Mouse (Mus musculus) neural tube, embryonic 15.5 days (tissue): ENCODE results near the gene Ptprn. TPM values are rescaled to one million over a fixed set of nuclear protein-coding genes. Genes with fewer than 3 reads are reported as not detected.
A peak's percentile ranks its signal among the peaks of the same experiment; 100 is the strongest.

ENCODE experiments used
- ATAC-seq: fragments of 200-750 bp; cut with Nextera tagmentation; 2 replicates; pipeline ENCODE4 v1.8.0; 2017; ENCODE audit warnings: mild to moderate bottlenecking, moderate TSS enrichment, moderate library complexity; ENCODE audit not compliant: low FRiP score
- H3K27ac ChIP-seq: fragments of 300-500 bp; sonication (generic); replicated peaks from 2 replicates; pipeline ENCODE4 v1.5.1; 2015; ENCODE audit warnings: mild to moderate bottlenecking, inconsistent platforms
- H3K27me3 ChIP-seq: fragments of 300-500 bp; sonication (generic); replicated peaks from 2 replicates; pipeline ENCODE4 v1.6.1; 2015; ENCODE audit warnings: inconsistent platforms
- H3K36me3 ChIP-seq: fragments of 300-500 bp; sonication (generic); 2 replicates; pipeline ENCODE4 v1.6.1; 2015; ENCODE audit warnings: inconsistent platforms
- H3K4me1 ChIP-seq: fragments of 300-500 bp; sonication (generic); 2 replicates; pipeline ENCODE4 v1.6.1; 2015; ENCODE audit warnings: inconsistent platforms
- H3K4me2 ChIP-seq: fragments of 300-500 bp; sonication (generic); 2 replicates; pipeline ENCODE4 v1.6.1; 2015; ENCODE audit warnings: inconsistent platforms, mild to moderate bottlenecking, moderate library complexity
- H3K4me3 ChIP-seq: fragments of 300-500 bp; sonication (generic); replicated peaks from 2 replicates; pipeline ENCODE4 v1.5.1; 2015; ENCODE audit warnings: mild to moderate bottlenecking, inconsistent platforms
- H3K9ac ChIP-seq: fragments of 300-500 bp; sonication (generic); replicated peaks from 2 replicates; pipeline ENCODE4 v1.6.1; 2015; ENCODE audit warnings: mild to moderate bottlenecking, inconsistent platforms
- H3K9me3 ChIP-seq: fragments of 300-500 bp; sonication (generic); replicated peaks from 2 replicates; pipeline ENCODE4 v1.6.1; 2016; ENCODE audit warnings: inconsistent platforms
- WGBS: fragments of 180-500 bp; shearing (Covaris S2); methylation state at CpG from one replicate; pipeline ENCODE4 v1.1.7; 2015; ENCODE audit warnings: mixed read lengths; 5-methylcytosine and 5-hydroxymethylcytosine counted together
- polyA plus RNA-seq: library from polyadenylated mRNA; unstranded; fragments of >200 nt; fragmentation: Nextera tagmentation; extraction: Ambion mirVana; gene quantifications from 2 replicates; pipeline ENCODE4 v1.2.1, GENCODE M21; 2015

Ptprn gene
- polyA plus RNA-seq, 1 experiment from 2014 or later, result 32.4 TPM

DNA sequence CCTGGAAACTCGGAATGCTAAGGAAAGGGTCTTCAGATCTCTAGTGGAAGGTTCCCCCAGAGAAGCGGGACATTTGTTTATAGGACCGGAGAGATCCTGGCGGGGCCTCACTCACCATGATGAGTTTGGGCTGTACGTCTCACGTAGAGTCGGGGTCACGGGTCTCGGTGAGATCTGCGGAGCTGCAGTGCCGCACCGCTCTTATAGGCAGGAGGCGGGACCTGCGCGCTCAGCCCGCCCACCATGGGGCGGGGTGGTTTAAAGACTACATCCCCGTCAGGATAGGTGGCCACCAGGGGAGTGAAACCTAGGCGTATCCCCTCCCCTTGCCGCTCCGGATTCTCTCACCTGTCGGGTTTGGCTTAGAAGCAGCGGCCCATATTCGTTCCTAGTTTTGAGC lies 45.2 kb downstream of the Ptprn start:
- Histone ChIP-seq H3K4me1 (peaks cover 22% of the 10 kb centered on the region), H3K9ac (peak overlapping the region; percentile 56), H3K27me3 (peaks cover 79% of the 10 kb centered on the region), H3K4me2 (peak overlapping the region; percentile 97), H3K9me3 (no peaks in the 10 kb centered on the region), H3K4me3 (peak overlapping the region; percentile 55), H3K27ac (no peak overlapping the region), H3K36me3 (peaks cover 11% of the 10 kb centered on the region)
- peak; percentile 91 for ATAC-seq
- WGBS, result 0% methylated on average over 24 of the region's 24 CpGs

DNA sequence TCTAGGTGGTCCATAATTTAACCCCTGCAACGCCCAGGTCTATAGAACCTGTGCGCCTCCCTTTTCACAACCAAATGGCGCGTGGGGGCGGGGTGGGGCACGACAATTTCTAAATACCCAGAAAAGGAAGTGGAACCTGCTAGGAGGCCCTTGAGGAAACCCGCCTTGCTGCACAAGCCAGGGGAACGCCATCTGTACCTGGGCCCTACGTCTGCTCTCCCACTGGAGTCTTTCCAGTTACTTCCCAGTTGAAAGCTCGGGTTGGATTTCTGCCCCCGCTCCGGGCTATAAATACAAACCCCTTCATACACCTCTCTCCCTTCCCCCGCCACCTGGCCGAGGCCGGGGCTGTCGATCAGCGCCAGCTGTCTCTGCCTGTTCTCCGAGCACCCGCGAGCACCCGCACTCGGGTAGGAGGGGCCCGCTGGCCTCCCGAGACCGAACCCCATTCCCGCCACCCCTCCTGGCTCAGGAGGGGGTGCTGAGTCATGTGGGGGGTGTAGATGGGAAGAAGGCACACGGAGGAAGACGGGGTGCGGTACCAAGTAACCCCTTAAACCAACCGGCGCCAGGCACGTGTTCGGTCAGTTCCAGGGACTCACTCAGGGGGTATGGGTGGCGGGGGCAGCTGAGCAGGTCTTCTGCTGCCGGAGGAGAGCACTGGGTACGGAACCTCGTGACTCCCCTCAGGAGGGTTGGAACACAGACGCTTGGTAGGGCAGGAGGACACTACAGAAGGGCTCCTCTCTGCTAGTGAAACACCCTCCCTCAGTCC lies 45.9 kb downstream of the Ptprn start:
- Histone ChIP-seq H3K4me1 (peaks cover 25% of the 10 kb centered on the region), H3K4me3 (peak overlapping the region; percentile 55), H3K27me3 (peaks cover 76% of the 10 kb centered on the region), H3K4me2 (peak overlapping the region; percentile 97), H3K9me3 (no peaks in the 10 kb centered on the region), H3K36me3 (peaks cover 18% of the 10 kb centered on the region), H3K27ac (no peak overlapping the region), H3K9ac (peak overlapping the region; percentile 56)
- ATAC-seq, result peak; percentile 43
- 2% methylated on average over 38 of the region's 38 CpGs for WGBS

DNA sequence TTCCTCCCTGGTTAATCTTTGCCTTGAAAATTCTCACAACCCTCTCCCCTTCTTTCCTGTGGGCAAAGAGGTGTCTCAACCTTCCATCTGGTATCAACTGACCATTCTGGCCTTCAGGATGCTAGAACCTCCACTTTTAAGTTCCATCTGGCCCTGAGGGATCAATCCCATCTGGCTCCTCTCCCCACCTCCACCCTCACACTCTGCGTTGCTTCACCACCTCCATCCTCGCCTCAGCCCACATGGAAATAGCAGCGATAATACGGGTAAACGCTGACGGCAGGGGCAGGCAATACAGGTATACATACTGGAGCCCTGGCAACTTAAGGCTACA lies 46.4 kb downstream of the Ptprn start:
- no peaks in the 10 kb centered on the region for H3K9me3 ChIP-seq
- peak overlapping the region; percentile 97 for H3K4me2 ChIP-seq
- H3K9ac ChIP-seq, result 0 out of 2 replicates have a peak overlapping the region, but pooled peaks have one; percentile 56
- H3K27me3 ChIP-seq, result peaks cover 71% of the 10 kb centered on the region
- WGBS, result 1% methylated on average over 6 of the region's 6 CpGs
- peaks cover 29% of the 10 kb centered on the region for H3K4me1 ChIP-seq
- no peak for ATAC-seq
- H3K4me3 ChIP-seq, result peak overlapping the region; percentile 55
- peaks cover 21% of the 10 kb centered on the region for H3K36me3 ChIP-seq
- H3K27ac ChIP-seq, result no peak overlapping the region

DNA sequence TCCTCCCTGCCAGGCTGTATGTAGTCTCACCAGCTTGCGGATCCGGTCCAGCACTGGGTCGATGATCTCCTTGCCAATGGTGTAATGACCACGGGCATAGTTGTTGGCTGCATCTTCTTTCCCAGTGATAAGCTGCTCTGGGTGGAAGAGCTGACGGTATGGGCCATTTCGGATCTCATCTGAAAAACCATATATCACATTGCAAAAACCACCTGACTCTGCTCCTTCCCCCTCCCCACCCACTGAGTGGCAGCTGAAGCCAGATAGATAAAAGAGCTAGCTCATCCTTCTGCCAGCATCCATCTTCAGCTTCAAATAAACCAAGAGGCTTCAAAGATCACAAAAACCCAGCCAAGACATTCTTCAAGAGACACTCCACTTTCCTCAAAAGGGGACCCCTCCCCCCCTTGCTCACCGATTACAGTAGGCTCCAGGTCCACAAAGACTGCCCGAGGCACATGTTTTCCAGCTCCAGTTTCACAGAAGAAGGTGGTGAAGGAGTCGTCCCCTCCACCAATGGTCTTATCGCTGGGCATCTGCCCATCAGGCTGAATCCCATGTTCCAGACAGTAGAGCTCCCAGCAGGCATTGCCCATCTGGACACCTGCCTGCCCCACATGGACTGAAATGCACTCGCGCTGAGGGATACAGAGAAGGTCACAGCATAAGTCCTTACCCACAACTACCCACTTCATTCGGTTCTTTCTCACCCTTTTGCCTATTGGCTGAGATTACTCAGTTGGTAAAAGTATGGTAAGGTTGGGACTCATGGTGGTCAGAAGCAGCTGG lies 47.3 kb downstream of the Ptprn start:
- 82% methylated on average over 13 of the region's 13 CpGs for WGBS
- H3K36me3 ChIP-seq, result peaks cover 28% of the 10 kb centered on the region

DNA sequence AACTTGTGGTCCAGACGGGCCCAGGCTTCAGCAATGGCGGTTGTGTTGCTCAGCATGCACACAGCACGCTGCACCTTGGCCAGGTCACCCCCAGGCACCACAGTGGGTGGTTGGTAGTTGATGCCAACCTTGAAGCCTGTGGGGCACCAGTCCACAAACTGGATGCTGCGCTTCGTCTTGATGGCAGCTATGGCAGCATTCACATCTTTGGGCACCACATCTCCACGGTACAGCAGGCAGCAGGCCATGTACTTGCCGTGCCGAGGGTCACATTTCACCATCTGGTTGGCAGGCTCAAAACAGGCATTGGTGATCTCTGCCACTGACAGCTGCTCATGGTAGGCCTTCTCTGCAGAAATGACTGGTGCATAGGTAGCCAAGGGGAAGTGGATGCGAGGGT lies 48.5 kb downstream of the Ptprn start:
- Histone ChIP-seq H3K4me3 (no peak overlapping the region), H3K4me1 (peaks cover 48% of the 10 kb centered on the region), H3K27ac (no peak overlapping the region), H3K27me3 (peaks cover 52% of the 10 kb centered on the region), H3K9ac (no peak overlapping the region), H3K36me3 (peaks cover 28% of the 10 kb centered on the region), H3K4me2 (no peak overlapping the region), H3K9me3 (no peaks in the 10 kb centered on the region)
- 91% methylated on average over 9 of the region's 9 CpGs for WGBS
- no peak for ATAC-seq

More for the DNA sequence above, 47.3 kb downstream of the Ptprn start:
- Histone ChIP-seq H3K27ac (no peak overlapping the region), H3K27me3 (peaks cover 64% of the 10 kb centered on the region), H3K4me2 (no peak overlapping the region), H3K9ac (no peak overlapping the region), H3K4me3 (no peak overlapping the region), H3K4me1 (peaks cover 38% of the 10 kb centered on the region), H3K9me3 (no peaks in the 10 kb centered on the region)
- no peak for ATAC-seq

DNA sequence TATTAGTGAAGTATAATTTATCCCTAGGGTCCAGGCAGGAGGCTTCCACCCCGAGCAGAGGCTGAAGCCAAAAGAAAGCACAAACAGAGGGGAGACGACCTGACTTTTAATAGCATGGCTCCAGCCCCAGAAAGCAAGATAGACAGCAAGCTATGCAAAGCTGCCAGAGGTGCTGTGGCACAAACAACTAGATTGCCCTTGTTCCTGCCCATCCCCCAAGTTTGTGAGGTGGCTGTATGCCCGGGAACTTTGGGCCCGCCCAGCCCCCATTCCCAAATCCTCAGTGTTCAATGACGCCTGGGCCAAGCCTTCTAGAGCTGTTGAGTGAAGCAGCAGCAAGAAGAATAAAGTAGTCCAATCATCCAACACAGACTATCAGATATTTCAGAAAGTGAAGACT lies 49.4 kb downstream of the Ptprn start:
- H3K36me3 ChIP-seq, result peaks cover 28% of the 10 kb centered on the region
- peaks cover 52% of the 10 kb centered on the region for H3K4me1 ChIP-seq
- H3K4me2 ChIP-seq, result no peak overlapping the region
- no peaks in the 10 kb centered on the region for H3K9me3 ChIP-seq
- H3K4me3 ChIP-seq, result no peak overlapping the region
- no peak overlapping the region for H3K27ac ChIP-seq
- 67% methylated on average over 5 of the region's 5 CpGs for WGBS
- H3K9ac ChIP-seq, result no peak overlapping the region
- ATAC-seq, result no peak
- peaks cover 43% of the 10 kb centered on the region for H3K27me3 ChIP-seq

DNA sequence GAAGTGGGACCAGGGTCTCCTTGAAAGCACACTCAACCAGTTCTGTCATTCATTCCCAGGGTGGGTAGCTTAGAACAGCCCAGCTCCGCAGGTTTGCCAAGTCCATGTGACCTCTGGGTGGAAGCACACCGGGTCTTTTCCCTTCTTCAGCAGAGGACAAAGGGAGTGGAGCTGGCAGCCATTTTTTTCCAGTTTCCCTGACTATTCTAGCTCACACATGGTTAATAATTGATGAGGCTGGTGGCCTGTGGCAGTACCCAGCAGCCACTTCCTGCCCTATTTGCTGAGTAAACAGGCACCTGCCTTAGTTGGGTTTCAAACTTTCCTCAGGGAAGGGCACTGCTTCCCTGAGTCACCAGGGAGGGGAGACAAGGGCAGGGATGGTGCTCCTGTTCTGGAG lies 49.9 kb downstream of the Ptprn start:
- Histone ChIP-seq H3K36me3 (peaks cover 28% of the 10 kb centered on the region), H3K9ac (no peak overlapping the region), H3K4me1 (peaks cover 52% of the 10 kb centered on the region), H3K4me3 (no peak overlapping the region), H3K27me3 (peaks cover 38% of the 10 kb centered on the region), H3K4me2 (no peak overlapping the region), H3K9me3 (no peaks in the 10 kb centered on the region), H3K27ac (no peak overlapping the region)
- WGBS, result 76% methylated on average over 2 of the region's 2 CpGs
- no peak for ATAC-seq

DNA sequence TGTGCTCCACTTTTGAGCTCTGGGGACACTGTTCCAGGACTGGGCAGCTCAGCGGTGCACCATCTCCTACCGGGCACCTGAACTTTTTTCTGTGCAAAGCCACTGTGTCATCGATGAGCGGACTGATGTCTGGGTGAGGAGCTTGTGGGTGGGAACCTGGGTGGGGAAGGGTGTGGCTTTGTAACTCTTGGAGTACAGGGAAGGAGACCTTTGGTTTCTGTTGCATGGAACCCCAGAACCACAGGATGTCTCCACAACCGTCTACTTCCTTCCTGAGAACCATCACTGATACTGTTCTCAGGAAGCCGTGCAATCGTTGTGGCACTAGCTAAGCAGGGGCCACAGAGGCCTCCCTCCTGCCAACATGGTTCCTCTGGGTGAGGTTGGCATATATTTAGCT lies 51.2 kb downstream of the Ptprn start:
- no peak for ATAC-seq
- H3K4me1 ChIP-seq, result peaks cover 52% of the 10 kb centered on the region
- 87% methylated on average over 7 of the region's 7 CpGs for WGBS
- H3K27me3 ChIP-seq, result peaks cover 29% of the 10 kb centered on the region
- H3K4me3 ChIP-seq, result no peak overlapping the region
- H3K4me2 ChIP-seq, result no peak overlapping the region
- H3K36me3 ChIP-seq, result peaks cover 28% of the 10 kb centered on the region
- H3K27ac ChIP-seq, result no peak overlapping the region
- no peak overlapping the region for H3K9ac ChIP-seq
- no peaks in the 10 kb centered on the region for H3K9me3 ChIP-seq

DNA sequence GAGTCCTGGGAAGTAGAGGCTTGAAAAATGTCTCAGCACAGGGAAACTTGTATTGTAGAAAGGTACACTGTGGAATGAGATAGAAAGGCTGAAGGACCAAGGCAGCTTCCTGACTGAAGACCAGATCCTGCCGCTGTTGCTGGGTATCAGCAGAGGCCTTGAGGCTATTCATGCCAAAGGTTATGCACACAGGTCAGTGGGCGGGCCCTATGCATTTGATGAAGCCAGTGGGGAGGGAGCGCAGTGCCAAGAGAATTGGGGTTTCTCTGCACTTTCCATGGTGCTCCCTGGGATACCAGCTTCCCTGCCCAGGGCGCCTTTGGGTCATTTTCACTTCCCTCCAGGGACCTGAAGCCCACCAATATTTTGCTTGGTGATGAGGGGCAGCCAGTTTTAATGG lies 51.8 kb downstream of the Ptprn start:
- no peak for ATAC-seq
- H3K9ac ChIP-seq, result no peak overlapping the region
- peaks cover 23% of the 10 kb centered on the region for H3K27me3 ChIP-seq
- H3K4me1 ChIP-seq, result peaks cover 49% of the 10 kb centered on the region
- H3K4me3 ChIP-seq, result no peak overlapping the region
- peaks cover 28% of the 10 kb centered on the region for H3K36me3 ChIP-seq
- no peak overlapping the region for H3K27ac ChIP-seq
- H3K4me2 ChIP-seq, result peak overlapping the region; percentile 93; the same call in 1 of the 2 replicates
- WGBS, result 86% methylated on average over 4 of the region's 4 CpGs
- H3K9me3 ChIP-seq, result no peaks in the 10 kb centered on the region

DNA sequence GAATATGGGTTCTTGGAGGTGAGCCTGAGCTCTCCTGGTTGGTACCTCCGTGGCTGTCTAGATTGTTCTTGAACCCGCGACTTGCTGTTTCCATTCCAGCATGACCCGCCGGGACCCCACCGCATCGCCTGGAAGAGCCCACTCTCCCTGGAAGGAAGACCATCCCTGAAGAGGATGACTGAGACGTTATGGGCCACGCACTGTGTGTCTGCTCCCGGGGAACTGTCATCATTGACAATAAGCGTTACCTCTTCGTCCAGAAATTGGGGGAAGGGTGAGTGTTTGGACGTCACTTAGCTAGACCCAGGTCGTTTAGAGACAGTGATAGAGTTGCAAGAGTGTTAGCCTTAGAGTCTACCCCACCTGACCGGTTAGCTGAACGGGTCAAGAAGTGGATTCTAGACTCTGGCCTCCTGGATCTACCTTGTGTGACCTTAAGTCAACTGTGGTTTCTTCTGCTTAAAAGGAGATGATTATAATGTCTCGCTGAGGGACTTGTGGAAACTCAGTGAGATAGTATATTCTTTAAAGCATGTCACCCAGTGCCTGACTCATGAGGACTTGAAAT lies 53.1 kb downstream of the Ptprn start:
- ATAC-seq, result peak; percentile 25; the same call in 1 of the 2 replicates
- Histone ChIP-seq H3K4me3 (peak overlapping the region; percentile 84), H3K27ac (peak overlapping the region; percentile 33; the same call in 1 of the 2 replicates), H3K4me2 (peak overlapping the region; percentile 93), H3K9me3 (no peaks in the 10 kb centered on the region), H3K4me1 (peaks cover 49% of the 10 kb centered on the region), H3K27me3 (peaks cover 11% of the 10 kb centered on the region), H3K36me3 (peaks cover 28% of the 10 kb centered on the region), H3K9ac (peak overlapping the region; percentile 86)
- 13% methylated on average over 17 of the region's 17 CpGs for WGBS

DNA sequence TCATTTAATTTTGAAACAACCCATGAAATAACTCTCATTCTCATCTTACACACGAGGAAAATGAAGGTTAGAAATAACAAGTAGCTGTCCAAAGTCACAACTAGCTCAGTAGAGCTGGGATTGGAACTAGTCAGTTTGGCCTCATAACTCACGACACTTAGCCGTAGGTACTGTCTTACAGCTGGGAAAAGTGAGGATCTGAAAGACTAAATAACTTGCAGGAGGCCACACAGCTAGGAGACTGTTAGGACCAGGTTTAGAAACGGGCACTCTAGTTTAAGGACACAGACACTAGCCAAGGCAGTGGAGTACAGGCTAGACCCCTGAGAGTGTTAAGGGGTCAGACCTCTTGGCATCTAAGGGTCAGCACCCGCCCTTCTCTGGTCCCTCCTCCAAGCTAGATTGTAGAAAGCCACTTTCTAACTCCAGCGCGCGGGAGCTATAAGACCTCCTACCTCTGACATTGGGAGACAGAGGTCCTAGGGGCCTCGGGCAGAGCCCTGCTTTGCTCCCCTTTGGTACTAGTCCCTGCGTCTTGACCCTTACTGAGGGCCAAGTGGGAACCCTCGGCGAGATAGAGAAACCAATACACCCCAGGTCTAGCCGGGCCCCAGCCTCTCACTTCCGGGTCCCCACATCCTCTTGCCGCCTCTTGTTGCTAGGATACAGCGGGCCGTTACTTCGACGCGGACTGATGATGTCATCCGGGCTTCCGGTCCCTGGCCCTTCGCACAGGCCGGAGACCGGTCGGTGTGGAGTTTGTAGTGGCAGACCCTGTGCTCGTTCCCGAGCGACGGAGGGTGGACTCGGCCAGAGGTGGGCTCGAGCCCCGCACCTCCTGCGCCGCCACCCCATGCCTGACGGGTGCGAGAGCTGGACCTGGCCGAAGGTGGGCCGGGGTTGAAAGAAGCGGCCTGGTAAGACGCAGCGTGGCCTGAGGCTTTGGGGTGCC lies 53.9 kb downstream of the Ptprn start, which contains the start of the genes Glb1l and Stk16:
Gene Glb1l (minus strand): TSS at position 678 of the 952 bp plus-strand sequence.
Gene Stk16 (plus strand): TSS at position 703 of the 952 bp plus-strand sequence.
- peaks cover 49% of the 10 kb centered on the region for H3K4me1 ChIP-seq
- peak within 1 kb of the TSS; percentile 84 for H3K4me3 ChIP-seq
- no peaks in the 10 kb centered on the region for H3K9me3 ChIP-seq
- H3K27me3 ChIP-seq, result 0 out of 2 replicates have a peak, but pooled peaks cover 2% of the 10 kb centered on the region
- H3K27ac ChIP-seq, result peak within 1 kb of the TSS; percentile 33; the same call in 1 of the 2 replicates
- peaks cover 23% of the 10 kb centered on the region for H3K36me3 ChIP-seq
- peak within 1 kb of the TSS; percentile 86 for H3K9ac ChIP-seq
- peak; percentile 94 for ATAC-seq
- H3K4me2 ChIP-seq, result peak within 1 kb of the TSS; percentile 93
- WGBS, result 6% methylated on average over 42 of the region's 42 CpGs
